Mouse (Mus musculus): ENCODE results near the gene Chtop.

The Chtop gene

DNA sequence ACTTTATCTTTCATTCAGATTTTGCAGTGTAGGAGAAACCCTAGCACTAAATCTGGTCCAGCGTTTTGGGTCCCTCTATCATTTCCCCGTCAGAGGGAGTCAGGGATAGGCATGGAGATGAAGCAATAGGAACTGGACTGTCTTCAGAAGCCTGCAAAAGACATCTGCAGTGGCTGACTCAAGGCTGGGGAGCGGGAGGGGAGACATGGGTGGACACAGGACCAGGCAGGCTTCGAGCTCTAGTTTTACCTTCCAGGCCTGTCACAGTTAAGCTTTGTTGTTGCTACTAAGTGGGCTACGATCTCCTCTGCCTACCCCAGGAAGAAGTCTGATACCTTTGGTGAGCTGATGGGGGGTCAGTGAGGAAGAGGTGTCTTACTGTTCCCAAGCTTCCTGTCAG lies 3.0 kb upstream of the Chtop start:
- no peak for DNase-seq (ENCODE audit: low spot score in 2 of 2)

DNA sequence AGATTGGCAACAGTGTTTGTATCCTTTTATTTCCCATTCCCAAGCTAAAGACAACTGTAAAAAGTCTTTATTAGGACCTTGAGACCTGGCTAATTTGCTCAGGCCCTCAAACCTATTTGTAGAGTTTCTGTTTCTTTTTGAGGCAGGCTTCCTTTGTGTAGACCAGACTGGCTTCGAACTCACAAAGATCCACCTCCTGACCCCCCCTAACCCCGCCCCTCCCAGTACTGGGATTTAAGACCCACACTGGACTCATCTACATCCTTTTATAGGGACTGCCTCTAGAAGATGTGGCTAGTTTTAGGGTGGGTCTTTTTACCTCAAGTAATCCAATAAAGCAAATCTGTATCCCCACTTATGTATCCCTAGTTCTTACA lies 437 bp upstream of the Chtop start:
- no peak for DNase-seq (ENCODE audit: low spot score in 2 of 2)

DNA sequence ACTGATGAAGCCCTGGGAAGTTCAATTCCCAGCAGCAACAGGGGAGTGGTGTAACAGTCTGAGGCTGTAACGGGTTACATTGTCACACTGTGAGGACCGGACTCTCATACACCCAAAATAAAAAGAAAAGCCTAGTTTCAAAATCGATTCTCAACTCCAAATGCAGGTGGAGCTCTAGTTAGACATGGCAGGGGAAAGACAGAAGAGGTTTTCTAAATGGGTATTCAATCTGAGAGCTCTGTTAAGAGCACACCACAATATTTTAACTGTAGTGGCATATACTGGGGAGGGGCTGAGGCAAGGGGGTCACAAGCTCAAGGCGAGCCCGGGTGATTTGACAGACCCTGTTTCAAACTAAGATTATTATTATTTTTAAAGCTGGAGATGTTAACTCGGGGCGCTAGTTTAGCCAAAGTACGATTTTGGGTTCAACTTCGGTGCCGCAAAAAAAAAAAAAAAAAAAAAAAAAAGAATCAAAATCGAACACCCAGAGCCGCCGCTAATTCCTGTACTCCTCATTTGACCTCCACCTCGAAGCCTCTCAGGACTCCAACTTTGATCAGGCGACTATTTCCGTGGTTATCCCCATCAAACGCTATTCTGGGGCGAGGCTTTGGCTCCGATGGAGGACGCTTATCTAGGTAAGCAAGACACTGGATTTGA lies 880 bp downstream of the Chtop start:
- no peak for DNase-seq (ENCODE audit: low spot score in 2 of 2)

DNA sequence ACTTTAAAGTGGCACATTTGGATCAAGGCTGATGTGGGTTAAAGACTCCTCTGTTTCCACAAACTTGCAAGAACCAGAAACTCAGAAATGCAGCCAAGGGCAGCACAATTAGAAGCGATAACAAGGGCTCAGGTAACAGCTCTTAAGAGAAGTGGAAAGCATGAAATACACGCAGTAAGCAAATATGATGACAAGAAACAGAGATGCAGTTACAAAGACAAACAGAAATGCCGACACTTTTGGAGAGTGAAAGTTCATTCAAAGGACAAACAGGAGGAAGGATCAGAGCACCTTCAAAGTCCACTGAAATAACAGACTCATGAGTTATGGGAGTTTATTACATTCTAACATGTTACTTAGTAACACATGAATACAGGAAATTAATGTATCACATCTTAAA lies 2.9 kb downstream of the Chtop start:
- DNase-seq (ENCODE audit: low spot score in 2 of 2), result no peak

DNA sequence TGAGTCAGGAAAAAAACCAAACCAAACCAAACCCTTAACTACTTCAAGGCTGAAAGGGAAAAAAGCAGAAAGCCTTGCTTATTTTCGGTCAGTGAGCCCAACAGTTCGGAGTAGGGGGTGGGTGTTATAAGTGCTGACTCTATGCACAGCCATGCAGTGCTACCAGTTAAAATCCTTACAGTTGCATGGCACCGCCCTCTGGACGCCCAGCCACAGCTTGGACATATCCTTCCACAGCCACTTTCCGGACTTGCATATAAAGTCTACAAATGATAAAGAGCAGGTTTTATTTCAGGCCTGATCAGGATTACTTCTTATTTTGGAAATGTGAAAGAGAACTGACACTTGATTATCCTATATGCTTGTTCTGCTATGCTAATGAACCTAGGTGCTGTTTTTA lies 4.1 kb downstream of the Chtop start:
- DNase-seq (ENCODE audit: low spot score in 2 of 2), result no peak

DNA sequence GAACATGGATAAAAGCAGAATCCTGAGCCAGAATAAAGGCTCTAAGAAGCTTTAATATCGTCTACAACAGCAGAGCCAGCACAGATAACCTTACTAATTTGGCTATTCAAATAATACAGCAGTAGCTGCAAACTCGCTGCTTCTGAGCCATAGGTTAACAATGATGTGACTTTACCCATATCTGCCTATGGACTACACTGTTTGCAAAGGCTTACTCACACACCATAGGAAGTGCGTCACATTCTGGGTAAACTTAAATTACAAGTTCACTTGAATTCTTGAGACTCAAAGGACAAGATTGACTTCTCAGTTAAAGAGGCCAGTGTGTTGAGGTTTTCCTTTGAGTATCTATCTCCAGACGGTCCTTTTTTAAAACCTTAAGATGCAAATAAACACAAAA lies 5.9 kb downstream of the Chtop start:
- no peak for DNase-seq (ENCODE audit: low spot score in 2 of 2)

DNA sequence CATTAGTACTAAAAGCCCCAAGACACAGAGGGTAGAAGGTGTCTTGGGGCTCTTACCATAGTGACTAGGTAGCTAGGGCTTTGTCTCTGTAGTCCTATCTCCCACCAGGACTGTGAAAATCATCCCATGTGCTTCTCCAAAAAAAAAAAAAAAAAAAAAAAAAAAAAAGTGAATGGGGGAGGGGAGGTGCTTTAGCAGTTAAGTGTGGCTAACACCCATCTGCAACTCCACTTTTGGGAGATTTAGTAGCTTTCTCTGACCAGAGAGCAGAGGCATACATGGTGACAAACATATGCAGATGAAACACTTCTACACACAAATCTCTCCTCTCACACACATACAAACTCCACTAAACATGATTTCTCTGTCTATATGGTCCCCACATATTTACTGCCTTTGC lies 11.7 kb downstream of the Chtop start:
- DNase-seq (ENCODE audit: low spot score in 2 of 2), result no peak

DNA sequence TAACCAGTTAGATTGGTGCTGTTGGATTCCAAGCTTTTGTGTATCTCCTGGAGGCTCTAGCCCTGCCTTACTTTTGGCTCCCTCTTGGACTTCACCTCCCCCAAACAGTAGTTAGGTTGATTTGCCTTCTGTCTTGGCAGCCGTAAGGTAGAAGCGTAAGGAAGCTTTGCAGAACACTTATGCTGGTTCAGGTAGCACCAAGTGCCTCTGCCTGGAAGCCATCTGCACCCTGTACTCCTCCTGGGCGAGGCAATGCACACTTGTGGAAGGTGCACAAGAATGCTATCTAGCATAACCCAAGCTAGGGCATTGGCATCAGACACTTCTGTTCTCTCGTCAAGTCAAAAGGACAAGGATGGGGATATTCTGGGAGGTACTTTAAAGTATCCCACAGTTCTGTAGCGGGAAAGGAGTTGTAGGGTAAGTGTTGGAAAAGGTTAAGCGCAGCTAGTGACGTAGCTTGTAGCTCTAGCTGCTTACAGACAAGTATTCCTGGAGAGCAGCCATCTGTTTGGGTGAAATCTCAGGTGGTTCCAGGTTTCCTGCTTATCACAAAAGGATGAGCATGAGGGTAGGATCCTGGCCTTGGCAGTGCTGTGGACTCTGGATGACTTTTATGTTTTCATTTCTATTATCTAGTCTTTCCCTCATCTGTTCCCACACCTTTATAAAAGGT lies 13.3 kb downstream of the Chtop start:
- no peak for DNase-seq (ENCODE audit: low spot score in 2 of 2)

DNA sequence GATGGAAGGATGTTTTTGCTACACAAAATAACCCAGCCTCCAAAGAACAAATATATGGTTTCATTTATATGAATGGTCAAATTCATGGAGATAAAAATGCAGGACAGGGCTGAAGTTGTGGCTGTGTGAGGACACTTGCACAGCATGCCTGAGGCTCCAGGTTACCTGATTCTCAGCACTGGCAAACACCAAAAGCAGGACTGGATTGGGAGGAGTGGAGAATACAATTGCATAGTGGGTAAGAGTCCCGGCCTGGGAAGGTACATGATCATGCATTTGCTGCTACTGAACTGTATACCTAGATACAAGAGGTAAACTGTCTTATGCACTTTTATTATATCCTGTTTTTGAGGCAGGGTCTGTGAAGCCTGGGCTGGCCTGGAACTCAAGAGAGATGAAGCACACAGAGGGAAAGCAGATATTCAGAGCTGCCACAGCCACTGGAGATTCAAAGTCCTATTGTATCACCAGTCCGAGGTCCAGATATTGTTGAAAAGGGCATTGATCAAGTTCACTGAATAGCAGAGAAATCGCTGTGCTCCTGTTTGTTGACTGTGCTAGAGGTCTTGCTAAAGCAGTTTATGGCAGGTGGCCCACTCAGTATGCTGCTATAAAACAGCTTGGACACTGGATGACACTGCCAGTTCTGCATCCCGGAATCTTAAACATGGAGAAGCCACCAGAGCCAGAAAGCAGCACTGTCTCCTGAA lies 15.3 kb downstream of the Chtop start:
- no peak for DNase-seq (ENCODE audit: low spot score in 2 of 2)

DNA sequence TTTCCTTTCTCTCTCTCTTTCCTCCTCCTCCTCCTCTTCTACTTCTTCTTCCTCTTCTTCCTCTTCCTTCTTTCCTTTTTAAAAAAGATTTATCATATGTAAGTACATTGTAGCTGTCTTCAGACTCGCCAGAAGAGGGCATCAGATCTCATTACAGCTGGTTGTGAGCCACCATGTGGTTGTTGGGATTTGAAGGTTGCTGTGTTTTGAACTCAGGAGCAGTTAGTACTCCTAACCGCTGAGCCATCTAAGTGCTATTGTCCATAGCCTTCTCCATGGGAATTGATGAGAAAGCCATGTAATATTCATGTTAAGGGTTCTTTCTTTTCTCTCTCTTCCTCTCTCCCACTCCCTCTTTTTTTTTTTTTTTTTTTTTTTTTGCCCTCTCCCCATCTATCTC lies 17.9 kb downstream of the Chtop start:
- DNase-seq (ENCODE audit: low spot score in 2 of 2), result no peak

DNA sequence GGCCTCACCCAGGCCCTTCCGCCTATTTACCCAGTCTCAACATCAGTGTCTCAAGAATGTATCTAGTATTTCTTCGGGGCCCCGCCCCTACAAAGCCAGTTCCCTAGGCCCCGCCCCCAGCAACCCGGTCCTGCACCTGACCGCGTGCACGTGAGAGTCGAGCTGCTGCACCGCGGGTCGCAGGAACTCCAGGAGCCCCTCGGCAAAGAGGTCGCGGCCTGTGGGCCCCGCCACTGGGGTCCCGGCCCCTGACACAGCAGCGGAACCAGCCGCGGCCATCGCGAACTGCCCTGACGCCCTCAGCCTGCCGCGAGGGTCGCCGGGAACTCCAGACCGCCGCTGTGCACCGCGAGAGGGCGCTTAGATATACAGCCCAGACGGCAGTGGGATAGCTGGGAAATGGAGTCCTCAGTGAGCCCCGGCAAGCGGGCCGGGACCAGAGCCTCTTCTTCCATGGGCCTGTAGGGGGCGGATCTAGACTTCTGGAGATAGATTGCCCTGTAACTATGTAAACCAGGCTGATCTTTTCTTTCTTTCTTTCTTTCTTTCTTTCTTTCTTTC lies 18.5 kb downstream of the Chtop start, which contains the start of gene Snapin:
TSS of gene Snapin (minus strand) at position 338 of the 561 bp plus-strand sequence.
- DNase-seq (ENCODE audit: low spot score in 2 of 2), result peak; percentile 96 to 97

DNA sequence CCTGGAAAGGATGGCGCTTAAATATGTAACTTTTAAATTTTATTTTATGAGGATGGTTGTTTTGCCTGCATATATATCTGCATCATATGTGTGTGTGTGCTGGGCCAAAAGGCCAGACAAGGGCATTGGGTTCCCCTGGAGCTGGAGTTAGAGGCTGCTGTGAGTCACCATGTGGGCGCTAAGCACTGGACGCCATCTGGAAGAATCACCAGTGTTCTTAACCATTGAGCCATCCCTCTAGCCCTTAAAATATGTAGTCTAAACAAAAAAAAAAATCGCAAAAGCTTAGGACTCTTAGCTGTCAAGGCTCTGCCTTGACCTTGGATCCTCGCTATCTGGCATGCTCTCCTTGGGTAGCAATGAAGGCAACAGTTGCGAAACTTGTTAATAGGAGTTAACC lies 20.7 kb downstream of the Chtop start:
- DNase-seq (ENCODE audit: low spot score in 2 of 2), result no peak

DNA sequence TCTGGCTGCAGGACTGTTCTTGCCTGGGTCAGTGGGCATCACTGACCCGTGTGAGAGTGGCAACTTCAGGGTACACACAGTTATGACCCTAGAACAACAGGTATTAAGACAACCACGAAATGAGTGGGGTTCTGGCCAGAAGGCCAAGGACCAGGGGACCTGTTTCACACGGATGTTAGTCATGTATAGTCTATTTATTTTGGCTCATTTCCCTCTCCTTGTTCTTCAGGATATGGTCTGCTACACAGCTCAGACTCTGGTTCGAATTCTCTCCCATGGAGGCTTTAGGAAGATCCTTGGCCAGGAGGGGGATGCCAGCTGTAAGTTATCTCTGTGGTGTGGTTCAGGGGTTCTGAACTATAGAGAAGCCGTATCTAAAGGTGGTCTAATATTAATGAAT lies 22.3 kb downstream of the Chtop start:
- DNase-seq (ENCODE audit: low spot score in 2 of 2), result no peak

DNA sequence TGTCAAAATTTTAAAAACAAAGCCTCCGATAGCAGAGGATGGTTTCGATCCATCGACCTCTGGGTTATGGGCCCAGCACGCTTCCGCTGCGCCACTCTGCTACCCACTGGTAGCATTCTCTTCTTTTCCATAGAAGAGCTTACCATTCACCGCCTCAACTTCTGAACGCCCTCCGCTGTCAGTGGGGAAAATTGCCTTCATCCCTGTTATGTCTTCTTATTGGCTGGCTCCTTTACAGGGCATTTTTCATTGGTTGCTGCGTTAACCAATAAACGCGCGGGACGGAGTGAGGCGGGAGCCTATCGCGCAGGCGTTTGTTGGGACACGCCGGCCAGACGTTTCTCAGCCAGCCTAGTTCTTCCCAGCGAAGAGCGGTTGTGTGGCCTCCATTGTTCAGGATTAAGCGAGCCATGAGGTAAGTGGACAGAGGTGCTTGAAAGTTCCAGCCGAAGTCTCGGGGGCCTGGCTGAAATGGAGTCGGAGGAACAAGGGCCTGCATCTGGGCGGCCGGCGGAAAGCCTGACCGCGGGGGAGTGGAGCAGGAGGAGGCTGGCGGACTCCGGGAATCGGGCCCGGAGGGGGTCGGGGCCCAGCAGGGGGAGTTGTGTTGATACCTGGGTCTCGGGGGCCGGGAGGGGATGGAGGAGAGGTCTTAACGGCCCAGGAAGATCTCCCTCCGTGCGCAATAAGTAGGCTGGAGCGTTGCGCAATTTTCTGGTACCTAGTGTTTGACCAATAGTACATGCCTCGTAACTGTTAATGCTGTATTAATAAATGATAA lies 33.3 kb downstream of the Chtop start, which contains the start of gene Ilf2:
TSS of gene Ilf2 (plus strand) at position 296 of the 781 bp plus-strand sequence.
- peak; percentile 98 to 99 for DNase-seq (ENCODE audit: low spot score in 2 of 2)

DNA sequence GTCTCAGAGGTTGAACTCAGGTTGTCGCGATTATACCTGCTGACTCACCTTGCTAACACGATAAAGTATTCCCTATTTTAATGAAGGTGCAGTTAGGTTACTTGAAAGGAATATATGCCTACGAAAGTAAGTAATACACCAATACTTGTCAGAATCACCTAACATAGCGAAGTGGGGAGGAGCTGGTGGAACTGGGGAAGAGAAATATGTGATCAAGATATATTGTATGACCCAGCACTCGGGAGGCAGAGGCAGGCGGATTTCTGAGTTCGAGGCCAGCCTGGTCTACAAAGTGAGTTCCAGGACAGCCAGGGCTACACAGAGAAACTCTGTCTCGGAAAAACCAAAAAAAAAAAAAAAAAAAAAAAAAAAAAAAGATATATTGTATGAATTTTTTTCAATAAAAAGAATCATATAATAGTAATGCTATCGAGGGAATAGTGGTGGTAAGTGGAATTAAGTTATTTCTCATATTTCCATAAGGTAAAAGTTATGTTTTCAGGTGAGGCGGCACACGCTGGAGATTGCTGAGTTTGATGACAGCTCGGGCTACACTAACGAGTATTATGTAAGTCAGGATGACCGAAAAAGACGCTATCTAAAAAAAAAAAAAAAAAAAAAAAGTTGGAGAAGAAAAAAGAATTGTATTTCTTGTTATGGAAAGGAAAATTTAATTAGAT lies 34.0 kb downstream of the Chtop start:
- no peak for DNase-seq (ENCODE audit: low spot score in 2 of 2)

DNA sequence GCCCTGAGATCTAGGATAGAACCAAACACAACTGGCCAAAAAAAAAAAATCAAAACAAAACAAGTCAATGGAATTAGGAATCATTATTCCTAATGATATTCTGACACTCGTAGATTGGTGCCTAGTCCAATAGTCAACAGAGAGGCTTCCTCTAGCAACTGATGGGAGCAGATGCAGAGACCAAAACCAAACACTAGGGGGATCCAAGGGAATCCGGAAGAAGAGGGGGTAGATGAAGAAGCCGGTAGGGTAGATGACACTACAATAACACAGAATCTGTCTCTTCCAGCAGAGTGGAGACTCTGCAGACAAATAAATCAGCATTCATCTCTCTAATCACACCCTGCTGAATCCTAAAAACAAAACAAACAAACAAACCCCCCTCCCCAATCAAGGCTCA lies 37.1 kb downstream of the Chtop start:
- peak; percentile 58 to 59 for DNase-seq (ENCODE audit: low spot score in 2 of 2)

DNA sequence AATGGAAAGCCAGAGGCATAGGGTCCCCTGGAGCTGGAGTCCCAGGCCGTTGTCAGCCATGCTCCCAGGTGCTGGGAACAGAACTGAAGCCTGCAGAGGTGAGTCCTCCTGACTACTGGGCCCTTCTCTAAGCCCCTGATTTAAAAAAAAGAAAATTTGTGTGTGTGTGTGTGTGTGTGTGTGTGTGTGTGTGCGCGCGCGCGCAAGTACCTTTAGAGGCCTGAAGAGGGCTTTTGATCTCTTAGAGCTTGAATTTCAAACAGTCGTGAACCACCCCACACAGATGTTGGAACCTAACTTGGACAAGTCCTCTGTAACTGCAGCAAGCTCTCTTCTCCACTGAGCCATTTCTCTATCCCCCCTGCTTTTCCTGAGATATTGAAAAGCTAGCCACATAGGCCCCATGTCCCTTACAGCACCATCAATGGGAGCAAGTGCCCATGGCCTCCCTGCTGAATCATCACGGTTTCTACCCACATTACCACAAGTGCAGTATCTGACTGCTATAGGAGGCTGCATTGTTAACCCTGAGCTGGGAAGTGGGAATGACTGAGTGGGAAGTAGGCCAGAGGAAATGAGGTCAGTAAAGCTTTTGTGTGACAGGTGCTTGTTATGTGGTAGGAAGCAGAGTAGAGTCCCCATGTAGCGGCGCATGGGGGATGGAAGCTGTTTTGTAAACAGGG lies 41.5 kb downstream of the Chtop start:
- DNase-seq (ENCODE audit: low spot score in 2 of 2), result no peak

DNA sequence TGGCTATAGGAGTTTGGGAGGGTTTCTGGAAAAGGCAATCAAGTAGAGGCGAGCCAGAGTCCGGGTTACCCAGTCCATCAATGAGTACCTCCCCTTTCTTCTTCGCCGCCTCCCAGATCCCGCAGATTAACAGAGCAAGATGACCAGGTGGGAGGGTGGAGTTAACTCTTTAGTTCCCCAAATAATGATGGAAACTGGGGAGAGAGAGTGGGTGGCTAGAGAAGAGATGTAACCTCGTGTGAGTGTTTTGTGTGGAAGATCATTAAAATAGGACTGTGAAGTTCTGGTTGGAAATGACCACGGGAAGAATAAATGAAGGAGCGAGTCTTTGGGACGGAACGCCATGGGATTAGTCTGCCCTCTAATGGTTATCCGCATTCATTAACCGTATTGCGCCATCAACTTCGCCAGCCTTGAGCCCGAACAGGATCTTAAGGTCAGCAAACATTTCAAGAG lies 43.0 kb downstream of the Chtop start:
- DNase-seq (ENCODE audit: low spot score in 2 of 2), result peak; percentile 61 to 77

DNA sequence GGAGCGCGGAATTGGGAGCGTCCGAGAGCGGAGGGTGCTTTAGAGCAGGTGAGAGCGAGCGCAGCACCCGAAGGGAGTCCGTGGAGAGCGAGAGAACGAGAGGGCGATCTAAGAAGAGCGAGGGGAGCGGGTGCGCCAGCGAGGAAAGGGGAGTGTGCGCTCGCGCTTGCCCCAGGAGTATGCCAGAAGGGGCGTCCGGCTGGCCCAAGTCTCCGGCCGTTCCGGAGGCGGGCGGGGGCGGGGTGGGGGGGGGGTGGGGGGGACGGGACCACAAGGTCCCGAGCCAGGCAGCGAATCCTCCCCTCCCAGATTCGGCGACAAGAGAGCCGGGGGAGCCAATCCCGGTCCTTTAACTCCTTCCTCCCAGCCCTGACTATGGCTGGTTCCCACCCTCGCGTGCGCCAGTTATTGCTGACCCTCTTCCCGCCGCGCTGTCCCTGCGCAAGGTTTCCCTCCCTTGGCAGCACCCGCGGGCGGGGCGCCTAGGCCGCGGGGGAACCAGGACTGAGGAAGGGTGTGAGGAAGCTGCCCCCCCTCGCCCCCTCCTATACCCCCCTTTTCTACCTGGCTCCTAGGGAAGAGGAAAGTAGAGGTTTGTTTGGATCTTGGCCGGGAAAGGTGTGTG lies 43.5 kb downstream of the Chtop start, which contains the start of gene Npr1:
TSS of gene Npr1 (minus strand) at position 181 of the 625 bp plus-strand sequence.
- peak; percentile 45 to 63 for DNase-seq (ENCODE audit: low spot score in 2 of 2)
